Comparison of ENCODE assay signal across 18 mouse cellular contexts in genomic region chr15:100884481-100884880, GRCm38 (mm10). TPM values are rescaled to one million over a fixed set of nuclear protein-coding genes. Genes with fewer than 3 reads are reported as not detected.
"Had no signal": no experiment of that assay in that cellular context is flagged by ENCODE, and none has a peak within 500 bp of the region (broad histone marks: within the 10 kb centered on the region; RNA-seq: fewer than 3 reads in every experiment).

No protein-coding gene starts in this region.

- H3K27ac ChIP-seq: midbrain, embryonic 10.5 days; midbrain, embryonic 12.5 days; neural tube, embryonic 13.5 days; neural tube, embryonic 15.5 days had no signal

- H3K4me1 ChIP-seq: neural tube, embryonic 13.5 days; neural tube, embryonic 15.5 days had no signal

- H3K9ac ChIP-seq: lung, embryonic 14.5 days; midbrain, embryonic 12.5 days; neural tube, embryonic 13.5 days; neural tube, embryonic 15.5 days had no signal

- DNase-seq: lung, embryonic 14.5 days; lung, postnatal 10 days; lung, postnatal 4 days; midbrain, embryonic 14.5 days; retina, postnatal 1 day; right cerebral cortex, adult 18-20 months; right cerebral cortex, postnatal 25 days; right cerebral cortex, postnatal 4 days; spleen, adult 18-20 months; thymus, adult 18-20 months; thymus, postnatal 14 days; thymus, postnatal 36 days had no signal

- ATAC-seq: midbrain, embryonic 16.5 days had no signal

- H3K4me2 ChIP-seq: lung, embryonic 14.5 days; midbrain, embryonic 12.5 days; neural tube, embryonic 13.5 days; neural tube, embryonic 15.5 days had no signal

- H3K27me3 ChIP-seq: midbrain, embryonic 12.5 days; neural tube, embryonic 13.5 days; neural tube, embryonic 15.5 days had no signal

- H3K4me3 ChIP-seq: midbrain, embryonic 10.5 days; midbrain, embryonic 12.5 days; myocyte; neural tube, embryonic 13.5 days; neural tube, embryonic 15.5 days had no signal

- H3K36me3 ChIP-seq: midbrain, embryonic 10.5 days; midbrain, embryonic 12.5 days; neural tube, embryonic 13.5 days; neural tube, embryonic 15.5 days had no signal

- H3K9me3 ChIP-seq: midbrain, embryonic 10.5 days; neural tube, embryonic 15.5 days had no signal

RNA-seq across cellular contexts. Expression of gene Scn8a, which starts 14.8 kb away (rescaled TPM):
- polyA plus RNA-seq: myocyte had no signal
